Comparison of ENCODE assay signal across 15 mouse cellular contexts in genomic region chr7:28950346-28951037, GRCm38 (mm10). TPM values are rescaled to one million over a fixed set of nuclear protein-coding genes. Genes with fewer than 3 reads are reported as not detected.
DNase-seq lines count a peak whose midpoint lies in the region; ATAC-seq and TF ChIP-seq lines count a peak whose summit lies in the region.
"Had no signal": no experiment of that assay in that cellular context is flagged by ENCODE, and none has a peak within 500 bp of the region (broad histone marks: within the 10 kb centered on the region; RNA-seq: fewer than 3 reads in every experiment).

No protein-coding gene starts in this region.

- H3K4me2 ChIP-seq in kidney, embryonic 14.5 days (replicated peaks; ENCODE audit: low read depth, low read length), result no peak overlapping the region
- H3K4me2 ChIP-seq: neural tube, embryonic 15.5 days had no signal

- no peak for ATAC-seq in kidney, embryonic 14.5 days (ENCODE audit: low FRiP score, low TSS enrichment)
- ATAC-seq: hindbrain, embryonic 16.5 days; Patski had no signal

- H3K4me3 ChIP-seq in gastrocnemius, adult 2 months, result no peak overlapping the region
- H3K4me3 ChIP-seq in kidney, adult 2 months (ENCODE audit: insufficient read depth, low read depth, low read length), result no peak overlapping the region
- H3K4me3 ChIP-seq in kidney, embryonic 14.5 days (ENCODE audit: low read length), result no peak overlapping the region
- no peak overlapping the region for H3K4me3 ChIP-seq in embryonic fibroblast, embryonic 13.5 days (ENCODE audit: insufficient read depth, low read length)
- no peak overlapping the region for H3K4me3 ChIP-seq in small intestine, adult 2 months (ENCODE audit: low read depth, low read length)
- H3K4me3 ChIP-seq in layer of hippocampus, adult 2 months, result no peak overlapping the region
- H3K4me3 ChIP-seq: midbrain, embryonic 10.5 days; neural tube, embryonic 15.5 days had no signal

- peak overlapping the region; percentile 92 for H3K27ac ChIP-seq in gastrocnemius, adult 2 months
- peak overlapping the region; percentile 43 for H3K27ac ChIP-seq in kidney, adult 2 months (ENCODE audit: insufficient read depth, low read depth, low read length)
- H3K27ac ChIP-seq in kidney, embryonic 14.5 days (ENCODE audit: low read depth, low read length), result no peak overlapping the region
- H3K27ac ChIP-seq in embryonic fibroblast, embryonic 13.5 days (ENCODE audit: insufficient read depth, low read length), result peak overlapping the region; percentile 99
- peak overlapping the region; percentile 58 for H3K27ac ChIP-seq in small intestine, adult 2 months (ENCODE audit: insufficient read depth, low read depth, low read length)
- H3K27ac ChIP-seq in layer of hippocampus, adult 2 months, result no peak overlapping the region
- H3K27ac ChIP-seq: midbrain, embryonic 10.5 days; neural tube, embryonic 15.5 days had no signal

- 66% methylated on average over 10 of the region's 10 CpGs for WGBS in kidney, adult 2 months
- WGBS in kidney, embryonic 14.5 days, result 83% methylated on average over 10 of the region's 10 CpGs
- WGBS in small intestine, adult 2 months, result 38% methylated on average over 10 of the region's 10 CpGs

- no peaks in the 10 kb centered on the region for H3K27me3 ChIP-seq in kidney, adult 2 months (replicated peaks; ENCODE audit: control insufficient read depth, insufficient read depth, low read length)
- no peaks in the 10 kb centered on the region for H3K27me3 ChIP-seq in kidney, embryonic 14.5 days (ENCODE audit: control insufficient read depth, insufficient read depth, low read length)
- no peaks in the 10 kb centered on the region for H3K27me3 ChIP-seq in small intestine, adult 2 months (ENCODE audit: control insufficient read depth, insufficient read depth, low read length)
- H3K27me3 ChIP-seq: neural tube, embryonic 15.5 days; Patski had no signal

- no peak for TF ChIP-seq POLR2A in kidney, adult 2 months (IDR thresholded peaks at IDR 0.05; ENCODE audit: low read depth, low read length)
- TF ChIP-seq POLR2A in embryonic fibroblast, embryonic 13.5 days (IDR thresholded peaks at IDR 0.05; ENCODE audit: low read depth, low read length), result no peak
- TF ChIP-seq POLR2A in small intestine, adult 2 months (IDR thresholded peaks at IDR 0.05; ENCODE audit: low read depth, low read length), result no peak

- no peak for DNase-seq in gastrocnemius, adult 2 months
- no peak for DNase-seq in gastrocnemius, postnatal 14 days
- peak; percentile 44 for DNase-seq in kidney, adult 2 months
- no peak for DNase-seq in spleen, postnatal 10 days (ENCODE audit: low spot score in 2 of 2)
- no peak for DNase-seq in layer of hippocampus, adult 2 months (ENCODE audit: low spot score in 2 of 2)
- DNase-seq: cerebellum, adult 11-12 months; spleen, adult 18-20 months; thymus, postnatal 14 days had no signal

- H3K36me3 ChIP-seq in kidney, adult 2 months (ENCODE audit: control insufficient read depth, insufficient read depth, low read length), result no peaks in the 10 kb centered on the region; the same call in 1 of the 2 replicates
- H3K36me3 ChIP-seq in kidney, embryonic 14.5 days (ENCODE audit: control insufficient read depth, insufficient read depth, low read length), result peaks cover 3% of the 10 kb centered on the region; the same call in 1 of the 2 replicates
- H3K36me3 ChIP-seq in small intestine, adult 2 months (ENCODE audit: control insufficient read depth, insufficient read depth, low read length), result peaks cover 34% of the 10 kb centered on the region

- no peak for TF ChIP-seq CTCF in gastrocnemius, adult 2 months (IDR thresholded peaks at IDR 0.05)
- no peak for TF ChIP-seq CTCF in kidney, adult 2 months (conservative IDR thresholded peaks at IDR 0.05; ENCODE audit: insufficient read depth, insufficient read length, low read depth, low read length)
- TF ChIP-seq CTCF in embryonic fibroblast, embryonic 13.5 days (IDR thresholded peaks at IDR 0.05; ENCODE audit: borderline replicate concordance, insufficient read depth, low read length), result no peak
- no peak for TF ChIP-seq CTCF in small intestine, adult 2 months (IDR thresholded peaks at IDR 0.05; ENCODE audit: extremely low read depth, insufficient read length, insufficient replicate concordance, low read depth, low read length)
- no peak for TF ChIP-seq CTCF in layer of hippocampus, adult 2 months (conservative IDR thresholded peaks at IDR 0.05)

- no peaks in the 10 kb centered on the region for H3K9me3 ChIP-seq in kidney, embryonic 14.5 days (ENCODE audit: control insufficient read depth, low read length)
- H3K9me3 ChIP-seq: midbrain, embryonic 10.5 days; neural tube, embryonic 15.5 days had no signal

- intact Hi-C loops in gastrocnemius, adult 2 months (cut with DNase I), result no loop called here
- intact Hi-C loops in gastrocnemius, postnatal 14 days (cut with DNase I; ENCODE audit: low total_unique reads), result no loop called here

- peaks cover 69% of the 10 kb centered on the region for H3K4me1 ChIP-seq in kidney, adult 2 months (ENCODE audit: control insufficient read depth, insufficient read depth, low read length)
- peaks cover 82% of the 10 kb centered on the region for H3K4me1 ChIP-seq in kidney, embryonic 14.5 days (ENCODE audit: control insufficient read depth, insufficient read depth, low read length)
- H3K4me1 ChIP-seq in embryonic fibroblast, embryonic 13.5 days (ENCODE audit: control insufficient read depth, insufficient read depth, low read length), result peaks cover 57% of the 10 kb centered on the region
- H3K4me1 ChIP-seq in small intestine, adult 2 months (ENCODE audit: control insufficient read depth, insufficient read depth, insufficient read length, low read length), result peaks cover 53% of the 10 kb centered on the region; the same call in 1 of the 2 replicates

- no peak overlapping the region for H3K9ac ChIP-seq in kidney, embryonic 14.5 days (ENCODE audit: low read depth, low read length)
- H3K9ac ChIP-seq: neural tube, embryonic 15.5 days had no signal

RNA-seq across cellular contexts. Expression of gene Actn4, which starts 11.6 kb away (rescaled TPM):
- 10 to 100 TPM; 27.1 to 40.2 TPM for total RNA-seq in gastrocnemius, adult 2 months (2021)
- total RNA-seq in gastrocnemius, postnatal 14 days (2021), result 10 to 100 TPM; 68.1 to 85.9 TPM
- 340 and 367 TPM in 2 replicates for polyA plus RNA-seq in kidney, adult 2 months (2012; rRNA removed)
- 176 and 239 TPM in 2 replicates for polyA plus RNA-seq in kidney, embryonic 14.5 days (2014; fragmentation: Nextera tagmentation; extraction: Ambion mirVana)
- 446 and 575 TPM in 2 replicates for polyA plus RNA-seq in embryonic fibroblast, embryonic 13.5 days (2011; ENCODE audit: insufficient read length, low read depth, missing spikeins)
- polyA plus RNA-seq in small intestine, adult 2 months (2012; rRNA removed), result 506 and 1,069 TPM in 2 replicates
- 100 to 1,000 TPM; 131 to 134 TPM for total RNA-seq in layer of hippocampus, adult 2 months (2021)

RNA-seq across cellular contexts. Expression of gene Eif3k, which starts 31.2 kb away (rescaled TPM):
- total RNA-seq in gastrocnemius, adult 2 months (2021), result 100 to 1,000 TPM; 122 to 141 TPM
- 100 to 1,000 TPM; 142 to 147 TPM for total RNA-seq in gastrocnemius, postnatal 14 days (2021)
- polyA plus RNA-seq in kidney, adult 2 months (2012; rRNA removed), result 321 and 343 TPM in 2 replicates
- 458 and 497 TPM in 2 replicates for polyA plus RNA-seq in kidney, embryonic 14.5 days (2014; fragmentation: Nextera tagmentation; extraction: Ambion mirVana)
- polyA plus RNA-seq in embryonic fibroblast, embryonic 13.5 days (2011; ENCODE audit: insufficient read length, low read depth, missing spikeins), result 328 and 347 TPM in 2 replicates
- polyA plus RNA-seq in small intestine, adult 2 months (2012; rRNA removed), result 135 and 169 TPM in 2 replicates
- 100 to 1,000 TPM; 198 to 202 TPM for total RNA-seq in layer of hippocampus, adult 2 months (2021)

RNA-seq across cellular contexts. Expression of gene Map4k1, which starts 31.4 kb away (rescaled TPM):
- total RNA-seq in gastrocnemius, adult 2 months (2021), result under 1 TPM; 0.25 to 0.33 TPM
- total RNA-seq in gastrocnemius, postnatal 14 days (2021), result 1 to 10 TPM in 1 of 2 experiments, under 1 TPM in 1; 0.71 to 1.2 TPM
- polyA plus RNA-seq in kidney, adult 2 months (2012; rRNA removed), result 2.3 and 6.2 TPM in 2 replicates
- polyA plus RNA-seq in kidney, embryonic 14.5 days (2014; fragmentation: Nextera tagmentation; extraction: Ambion mirVana), result 9.8 and 12.6 TPM in 2 replicates
- polyA plus RNA-seq in embryonic fibroblast, embryonic 13.5 days (2011; ENCODE audit: insufficient read length, low read depth, missing spikeins), result 2.0 and 2.2 TPM in 2 replicates
- polyA plus RNA-seq in small intestine, adult 2 months (2012; rRNA removed), result 11.1 and 21.3 TPM in 2 replicates
- 1 to 10 TPM in 1 of 2 experiments, under 1 TPM in 1; 0.90 to 1.8 TPM for total RNA-seq in layer of hippocampus, adult 2 months (2021)

Comparison
In these comparisons a context has a peak if more than half of its experiments do, and no peak if none do; other contexts are left out.
1. H3K27ac ChIP-seq: peak in gastrocnemius, adult 2 months (single experiment), kidney, adult 2 months (single experiment), embryonic fibroblast, embryonic 13.5 days (single experiment) and small intestine, adult 2 months (single experiment); none in kidney, embryonic 14.5 days (single experiment) and layer of hippocampus, adult 2 months (single experiment).